Mouse (Mus musculus) left cerebral cortex, postnatal 10 days (tissue): Measurements from ENCODE around the gene Zbtb44. TPM values are rescaled to one million over a fixed set of nuclear protein-coding genes. Genes with fewer than 3 reads are reported as not detected.

Experiments
- DNase-seq, 2 experiments: peaks; one replicate each; pipeline ENCODE4 v3.0.0; 2021 to 2022; ENCODE audit warnings: low spot score in 2 of 2, mixed read lengths in 1 of 2; ENCODE audit errors: extremely low spot score in 1 of 2
- intact Hi-C: fragments of 180-260 bp; cut with DNase I; formaldehyde crosslinking; loops from one replicate; pipeline ENCODE4 v1.15.1; 2025
- total RNA-seq, 2 experiments: library from RNA; stranded (reverse); gene quantifications; 2 replicates each; pipeline ENCODE4 v1.2.3; 2021

Zbtb44 gene
- total RNA-seq: 10 to 100 TPM; 43.6 to 45.7 TPM

- DNase-seq: peak in 1 of 2 experiments; percentile 22
- intact Hi-C loops: no loop called here
These were observed at the start of gene Zbtb44 for GRCm38 (mm10) chr9:31030532-31031413. TSS of gene Zbtb44 (plus strand) at chr9:31030644.

GRCm38 (mm10) chr9:30985782-30986181, 44.7 kb upstream of the Zbtb44 start:
- DNase-seq: no peak
- intact Hi-C loops: no loop called here

- intact Hi-C loops: no loop called here
- DNase-seq: no peak
These were observed 37.3 kb upstream of the Zbtb44 start for GRCm38 (mm10) chr9:30993106-30993505.

GRCm38 (mm10) chr9:30996590-30997562, 33.6 kb upstream of the Zbtb44 start:
- no peak for DNase-seq
- intact Hi-C loops: no loop called here

DNA sequence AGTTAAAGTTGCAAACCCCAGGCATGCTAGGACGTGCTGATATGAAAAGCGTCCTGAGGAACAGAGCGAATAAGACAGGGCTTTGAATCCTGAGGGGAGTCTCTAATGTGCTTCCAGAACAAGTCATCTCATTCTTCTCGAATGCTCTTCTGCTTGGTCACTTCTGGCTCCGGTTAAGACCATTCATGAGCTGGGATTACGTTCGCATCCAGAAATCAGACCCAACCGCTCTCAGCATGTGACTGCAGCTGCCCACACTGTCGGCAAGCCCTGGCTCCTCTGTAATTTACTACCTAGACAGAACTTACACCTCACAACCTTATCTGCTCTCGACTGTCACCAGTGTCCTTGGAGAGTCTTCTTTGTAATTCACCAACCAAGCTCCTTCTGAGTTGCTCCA, 29.8 kb upstream of the Zbtb44 start:
- intact Hi-C loops: no loop called here
- no peak for DNase-seq

DNA sequence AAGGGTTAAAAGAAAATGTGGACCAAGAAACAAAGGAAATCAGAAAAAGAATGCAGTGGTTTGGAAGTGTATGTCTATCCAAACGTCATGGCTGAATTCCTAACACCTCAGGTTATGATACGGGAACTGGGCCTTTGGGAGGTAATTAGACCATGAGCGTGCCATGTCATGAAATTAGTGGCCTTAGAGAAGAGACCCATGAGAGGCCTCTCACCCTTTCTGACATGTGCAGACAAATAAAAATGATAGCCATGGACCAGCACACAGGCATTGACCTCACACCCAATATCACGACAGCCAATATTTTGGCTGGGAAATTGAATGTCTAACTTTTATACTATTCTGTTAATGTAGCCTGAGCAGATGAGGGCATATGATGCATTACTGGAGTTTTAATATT, 27.9 kb upstream of the Zbtb44 start:
- intact Hi-C loops: no loop called here
- DNase-seq: no peak

- no peak for DNase-seq
- intact Hi-C loops: no loop called here
These were observed 21.1 kb upstream of the Zbtb44 start for GRCm38 (mm10) chr9:31009334-31009733.

GRCm38 (mm10) chr9:31010040-31010439, 20.4 kb upstream of the Zbtb44 start:
- intact Hi-C loops: no loop called here
- no peak for DNase-seq

- intact Hi-C loops: no loop called here
- DNase-seq: peak in 1 of 2 experiments; percentile 25
These were observed 19.7 kb upstream of the Zbtb44 start for GRCm38 (mm10) chr9:31010749-31011148.

DNA sequence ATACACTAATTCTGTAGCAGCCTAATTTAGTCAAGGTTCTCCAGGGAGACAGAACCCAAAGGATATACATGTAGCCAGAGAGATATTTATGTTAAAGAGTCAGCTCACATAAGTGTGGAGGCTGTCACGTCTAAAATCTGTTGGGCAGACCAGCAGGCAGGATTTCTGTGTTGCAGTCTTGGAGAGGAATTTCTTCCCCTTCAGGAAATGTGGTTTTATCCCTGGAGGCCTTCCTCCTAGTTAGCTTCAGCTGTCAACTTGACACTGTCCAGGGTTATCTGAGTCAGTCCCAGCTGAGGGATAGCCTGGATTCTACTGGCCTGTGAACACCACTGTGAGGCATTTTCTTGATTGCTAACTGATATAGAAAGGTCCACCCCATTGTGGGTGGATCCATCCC, 18.9 kb upstream of the Zbtb44 start:
- intact Hi-C loops: no loop called here
- DNase-seq: no peak

GRCm38 (mm10) chr9:31012674-31013073, 17.8 kb upstream of the Zbtb44 start:
- no peak for DNase-seq
- intact Hi-C loops: no loop called here

- DNase-seq: no peak
- intact Hi-C loops: no loop called here
These were observed 17.0 kb upstream of the Zbtb44 start for GRCm38 (mm10) chr9:31013415-31013814.

DNA sequence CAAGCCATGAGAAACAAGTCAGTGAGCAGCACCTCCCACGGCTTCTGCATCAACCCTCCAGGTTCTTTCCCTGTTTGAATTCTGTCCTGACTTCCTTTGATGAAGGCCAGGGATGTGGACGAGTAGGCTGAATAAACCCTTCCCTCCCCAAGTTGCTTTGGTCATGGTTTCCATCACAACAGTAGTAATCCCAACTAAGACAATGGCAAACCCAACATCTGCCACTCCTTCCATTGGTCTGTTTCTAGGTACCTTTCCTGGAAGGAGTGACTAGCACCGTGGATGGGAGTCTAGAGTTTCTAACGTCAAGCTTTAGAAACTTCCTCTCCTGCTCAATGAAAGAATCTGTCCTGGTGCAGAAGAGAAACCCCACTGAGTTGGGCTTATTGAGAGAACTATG, 12.8 kb upstream of the Zbtb44 start:
- intact Hi-C loops: no loop called here
- no peak for DNase-seq

DNA sequence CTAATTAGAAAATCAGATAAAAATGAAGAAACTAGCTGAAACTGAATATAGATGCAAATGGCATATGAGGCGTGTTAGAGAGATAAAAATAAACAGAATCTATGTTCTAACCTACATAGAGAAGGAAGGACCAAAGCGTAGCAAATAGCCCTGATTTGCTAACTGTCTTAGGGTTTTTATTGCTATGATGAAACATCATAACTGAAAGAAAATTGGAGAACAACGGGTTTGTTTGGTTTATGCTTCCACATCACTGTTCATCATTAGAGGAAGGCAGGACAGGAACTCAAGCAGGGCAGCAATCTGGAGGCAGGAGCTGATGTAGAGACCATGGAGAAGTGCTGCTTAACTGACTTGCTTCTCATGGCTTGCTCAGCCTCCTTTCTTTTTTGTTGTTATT, 12.3 kb upstream of the Zbtb44 start:
- no peak for DNase-seq
- intact Hi-C loops: no loop called here

- no peak for DNase-seq
- intact Hi-C loops: no loop called here
These were observed 11.7 kb upstream of the Zbtb44 start for GRCm38 (mm10) chr9:31018705-31019104.

GRCm38 (mm10) chr9:31028251-31028650, 2.2 kb upstream of the Zbtb44 start:
- intact Hi-C loops: no loop called here
- no peak for DNase-seq

GRCm38 (mm10) chr9:31029751-31030511, 513 bp upstream of the Zbtb44 start:
- intact Hi-C loops: no loop called here
- peak; percentile 89 to 98 for DNase-seq

DNA sequence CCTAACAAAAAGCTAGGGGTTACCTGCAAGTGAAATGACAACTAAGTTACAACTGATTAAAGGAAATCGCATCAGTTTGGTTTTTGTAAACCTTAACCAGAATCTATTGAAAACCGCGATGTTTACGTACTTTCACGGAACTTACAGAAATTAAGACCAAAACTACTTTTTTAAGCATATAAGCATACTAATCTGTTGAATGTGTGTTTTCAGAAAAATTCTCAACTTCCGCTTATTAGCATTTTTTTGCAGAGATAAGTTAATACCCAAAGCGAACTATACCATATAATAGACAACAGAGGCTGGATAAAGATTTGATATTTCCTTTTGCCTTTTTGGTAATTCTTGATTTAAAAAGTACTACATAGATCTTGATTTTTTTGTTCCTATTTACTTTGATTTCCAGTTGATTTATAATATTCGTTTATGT, 985 bp downstream of the Zbtb44 start:
- intact Hi-C loops: no loop called here
- no peak for DNase-seq

GRCm38 (mm10) chr9:31032546-31032945, 2.1 kb downstream of the Zbtb44 start:
- DNase-seq: no peak
- intact Hi-C loops: no loop called here
